Mouse (Mus musculus): ENCODE data around the gene Kcns1.
A peak's percentile ranks its signal among the peaks of the same experiment; 100 is the strongest.
"Not testable (repeated sequence)": the region's sequence is repeated elsewhere in the genome, so short reads cannot be mapped to it uniquely, and the experiment has no call there.

Gene Kcns1

DNA sequence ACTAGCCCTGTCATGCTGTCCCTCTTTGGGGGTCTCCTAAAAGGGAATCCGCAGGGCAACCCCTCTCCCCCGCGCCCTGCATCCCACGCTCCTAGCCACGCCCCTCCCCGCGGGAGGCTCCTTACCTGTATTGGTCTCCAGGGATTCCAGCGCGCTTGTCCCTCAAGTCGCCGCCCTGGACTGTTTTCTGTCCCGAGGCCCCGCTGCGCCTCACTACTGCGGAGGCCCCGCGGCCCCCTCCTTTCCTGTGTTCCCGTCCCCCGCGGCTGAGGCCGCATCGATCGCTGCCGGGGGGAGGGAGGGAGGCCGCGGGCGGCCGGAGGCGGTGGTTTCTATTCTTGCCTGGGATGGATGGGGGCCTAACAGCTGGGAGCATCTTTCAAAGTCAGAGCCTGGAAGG lies at the start of gene Kcns1:
Kcns1 (minus strand) TSS at position 212 of the 400 bp plus-strand sequence.
- DNase-seq = no peak

DNA sequence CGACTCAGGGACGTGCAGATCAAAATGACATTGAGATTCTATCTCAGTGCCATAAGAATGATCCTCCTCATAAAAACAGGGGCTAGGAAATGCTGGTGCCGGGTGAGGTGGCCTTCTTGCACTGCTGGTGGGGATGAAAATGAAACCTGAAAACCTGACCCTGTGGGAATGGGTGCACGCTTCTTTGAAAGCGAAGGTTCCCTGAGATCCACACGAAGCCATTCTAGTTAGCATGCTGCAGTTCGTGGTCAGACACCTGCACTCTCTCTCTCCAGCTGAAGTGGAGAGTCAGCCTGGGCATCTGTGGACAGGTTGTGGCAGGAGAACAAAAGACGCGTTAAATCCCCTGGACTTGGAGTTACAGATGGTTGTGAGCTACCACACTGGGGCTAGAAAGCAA lies 48.4 kb upstream of the Kcns1 start:
- DNase-seq = no peak

DNA sequence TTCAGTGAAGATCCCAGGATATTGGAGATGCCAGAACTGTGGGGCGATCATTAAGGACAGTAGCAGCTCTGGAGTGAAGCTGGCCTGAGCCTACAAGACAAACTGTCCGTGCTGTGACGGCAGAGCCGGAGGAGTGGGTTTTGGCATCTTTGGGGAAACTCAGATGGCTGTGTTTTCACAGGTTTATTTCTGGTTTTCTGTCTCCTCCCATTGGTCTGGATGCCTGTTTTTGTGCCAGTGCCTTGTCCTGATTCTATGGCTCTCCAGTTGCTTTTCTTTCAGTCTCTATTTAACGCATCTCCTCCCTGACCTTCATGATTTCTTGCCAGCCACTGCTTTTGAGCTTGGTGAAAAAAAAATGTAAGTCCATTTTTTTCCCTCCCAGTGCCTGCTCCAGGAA lies 41.8 kb upstream of the Kcns1 start:
- DNase-seq = no peak

DNA sequence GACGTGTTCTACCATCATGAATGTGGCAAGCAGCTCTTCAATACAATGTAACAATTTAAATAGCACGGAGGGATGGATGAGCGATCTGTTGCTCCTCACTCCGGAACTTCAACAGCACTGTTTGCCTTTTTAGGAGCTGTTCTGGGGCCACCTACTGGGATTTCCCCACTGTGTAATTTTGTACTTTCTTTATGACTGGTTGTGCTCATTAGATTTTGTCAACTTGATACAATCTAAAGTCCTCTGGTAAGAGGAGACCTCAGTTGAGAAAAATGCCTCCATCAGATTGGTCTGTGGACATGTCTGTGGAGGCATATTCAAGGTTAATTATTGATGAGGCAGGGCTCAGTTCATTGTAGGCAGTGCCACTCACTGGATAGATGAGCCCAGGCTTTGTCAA lies 40.0 kb upstream of the Kcns1 start:
- DNase-seq = no peak

DNA sequence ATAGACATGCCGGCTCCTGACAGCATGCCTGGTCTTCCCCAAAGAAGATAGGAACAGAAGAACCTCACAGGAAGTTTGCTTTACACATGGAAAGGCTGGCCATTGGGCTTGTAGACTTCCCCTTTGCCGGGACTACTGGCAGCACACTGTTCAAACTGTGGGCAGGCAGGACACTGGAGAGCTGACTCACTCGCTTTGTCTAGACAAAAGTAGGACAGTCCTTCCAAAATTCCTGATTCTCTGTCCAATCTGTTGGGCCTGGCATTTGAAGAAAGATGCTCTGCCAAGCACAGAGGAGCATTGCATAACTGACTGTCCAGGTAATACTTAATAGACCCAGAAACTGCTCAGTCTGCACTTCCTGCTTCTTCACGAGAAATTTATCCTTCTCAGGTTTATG lies 35.8 kb upstream of the Kcns1 start:
- DNase-seq = no peak

DNA sequence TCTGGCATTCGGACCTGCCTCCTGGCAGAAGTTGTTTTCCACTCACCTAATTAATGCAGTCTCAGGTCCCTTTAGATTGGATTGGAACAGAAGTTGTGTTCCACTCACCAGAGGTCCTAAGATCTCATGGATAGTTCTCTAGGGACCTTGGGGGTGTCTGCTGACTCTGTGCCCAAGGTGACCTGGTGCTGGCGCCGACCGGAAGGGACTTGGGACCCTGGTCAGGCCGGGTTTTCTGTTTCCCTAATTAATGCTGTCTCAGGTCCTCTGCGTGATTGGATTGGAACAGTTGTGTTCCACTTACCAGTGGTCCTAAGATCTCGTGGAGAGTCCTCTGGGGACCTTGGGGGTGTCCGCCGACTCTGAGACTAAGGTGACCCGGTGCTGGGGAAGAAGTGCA lies 35.1 kb upstream of the Kcns1 start:
- not testable (repeated sequence) for DNase-seq

DNA sequence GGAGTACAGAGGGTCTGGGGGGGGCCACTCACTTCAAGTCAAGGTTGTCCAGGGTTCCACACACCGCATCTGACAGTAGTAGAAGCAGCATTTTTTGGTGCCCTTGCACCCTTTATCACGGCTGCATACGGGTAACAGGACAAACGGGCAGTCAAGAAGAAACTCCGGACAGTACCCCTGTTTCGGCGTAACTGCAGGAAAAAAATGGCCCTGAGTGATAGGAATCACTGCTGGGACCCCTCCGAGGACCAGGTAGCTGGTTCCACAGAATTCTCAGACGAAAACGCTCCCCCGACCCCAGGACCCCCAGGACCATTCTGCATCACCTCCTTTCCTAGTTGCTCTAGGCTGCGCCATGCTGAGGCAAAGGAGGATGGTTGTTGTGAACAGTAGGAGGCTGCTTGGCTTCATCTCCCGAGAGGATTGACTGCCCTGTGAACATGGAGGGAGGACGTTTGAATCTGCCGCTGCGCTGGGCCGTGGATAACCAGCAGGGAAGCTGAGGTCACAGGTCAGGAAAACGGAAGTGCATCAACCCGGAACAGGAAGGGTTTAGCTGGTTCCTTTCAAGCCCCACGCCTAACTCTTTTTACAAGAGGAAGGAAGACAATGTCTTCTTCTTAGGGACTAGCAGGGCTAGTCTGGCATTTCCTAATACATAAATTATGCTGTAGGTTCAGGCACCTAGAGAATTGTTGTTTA lies 28.9 kb upstream of the Kcns1 start, which contains the start of gene Wfdc15a:
Wfdc15a (minus strand) TSS at position 505 of the 702 bp plus-strand sequence.
- no peak for DNase-seq

DNA sequence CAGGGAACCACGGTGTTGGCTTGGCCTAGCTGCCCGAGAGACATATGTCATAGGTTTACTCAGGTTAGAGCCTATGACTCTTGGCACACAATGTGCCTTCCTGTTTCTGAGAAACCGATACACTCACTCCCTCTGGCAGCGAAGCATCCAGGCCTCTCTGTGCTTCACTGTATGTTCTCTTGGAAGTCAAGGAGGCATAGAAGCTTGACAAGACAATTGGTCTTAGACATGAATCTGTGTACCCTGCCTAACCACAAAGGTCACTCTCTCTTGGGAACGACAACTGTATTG lies 25.7 kb upstream of the Kcns1 start:
- no peak for DNase-seq

DNA sequence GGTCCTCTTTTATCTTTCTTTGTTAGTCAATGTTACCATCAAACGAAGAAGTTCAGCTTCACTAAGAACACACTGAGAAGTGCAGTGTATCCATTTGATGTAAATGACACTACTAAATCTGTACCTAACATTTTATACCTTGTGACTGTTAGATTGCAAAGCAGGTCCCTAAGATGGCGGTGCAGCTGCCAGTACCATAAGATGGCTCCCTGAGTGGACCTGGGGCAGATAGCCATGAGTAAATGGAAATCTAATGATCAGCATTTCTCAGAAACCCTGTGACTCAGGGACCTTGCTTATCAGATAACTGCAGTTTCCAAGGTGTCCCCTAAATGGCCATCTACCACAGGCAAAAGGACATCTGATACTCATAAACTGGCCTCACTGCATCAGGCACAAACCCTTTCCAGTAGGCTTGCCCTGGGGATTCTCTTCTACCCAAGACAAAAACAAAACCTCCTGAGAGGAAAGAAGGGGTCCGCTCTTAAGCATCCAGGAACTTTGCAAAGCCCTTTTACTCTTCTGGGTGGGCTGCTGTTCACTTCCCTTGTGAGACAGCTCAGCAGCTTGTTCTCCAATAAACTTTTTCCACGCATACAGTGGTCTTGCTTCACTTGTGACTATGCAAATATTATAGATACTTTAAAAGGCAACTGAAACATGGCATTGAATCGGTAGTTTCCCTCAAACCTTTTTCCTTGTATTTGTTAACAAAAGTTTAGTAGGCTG lies 25.2 kb upstream of the Kcns1 start:
- DNase-seq = no peak

DNA sequence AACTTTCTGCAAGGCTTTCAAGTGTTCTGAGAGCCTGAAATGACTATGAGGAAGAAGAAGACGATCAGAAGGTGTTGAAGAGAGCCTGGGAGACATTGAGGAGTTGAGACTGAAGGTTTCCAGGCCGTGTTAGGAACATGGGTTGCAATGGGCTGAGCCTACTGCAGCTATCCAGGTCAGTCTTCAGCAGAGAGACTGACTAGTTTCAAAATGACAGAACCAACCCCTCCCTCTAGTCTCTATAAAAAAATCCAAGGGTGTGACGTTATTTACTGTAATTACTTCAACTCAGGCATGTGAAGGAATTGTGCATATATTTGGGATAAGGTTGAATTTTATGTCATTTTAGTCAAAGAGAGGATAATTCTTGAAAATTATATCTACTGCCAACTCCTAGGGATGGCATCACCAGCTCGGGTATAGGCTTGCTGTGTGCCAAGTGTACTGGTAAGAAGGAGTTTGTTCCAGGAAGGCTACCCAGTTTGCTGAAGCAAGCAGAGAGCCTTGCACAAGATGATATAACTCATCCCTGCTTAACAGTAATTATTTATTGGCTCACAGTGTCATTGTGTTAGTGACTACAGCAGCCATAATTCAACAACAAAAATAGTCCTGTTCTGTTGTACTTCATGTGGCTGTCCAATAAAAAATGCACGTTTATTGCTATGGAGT lies 24.2 kb upstream of the Kcns1 start:
- DNase-seq = no peak

DNA sequence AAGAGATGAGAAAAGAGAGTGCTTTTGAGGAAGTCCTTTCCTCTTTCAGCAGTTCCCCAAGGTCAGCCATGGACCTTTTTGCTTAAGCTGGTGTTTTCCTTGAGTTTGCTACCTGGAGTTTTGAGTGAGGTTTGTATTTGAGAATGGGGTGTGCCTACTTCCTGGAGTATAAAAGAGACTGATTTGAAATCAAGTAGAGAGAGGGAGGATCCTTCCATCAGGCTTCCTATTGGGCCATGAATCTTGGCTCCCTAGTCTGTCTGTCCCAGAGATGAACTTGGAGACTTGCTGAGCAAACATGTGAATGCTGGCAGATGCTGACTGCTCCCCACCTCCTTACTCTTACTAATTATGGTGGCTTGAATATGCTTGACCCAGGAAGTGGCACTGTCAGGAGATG lies 21.4 kb upstream of the Kcns1 start:
- no peak for DNase-seq

DNA sequence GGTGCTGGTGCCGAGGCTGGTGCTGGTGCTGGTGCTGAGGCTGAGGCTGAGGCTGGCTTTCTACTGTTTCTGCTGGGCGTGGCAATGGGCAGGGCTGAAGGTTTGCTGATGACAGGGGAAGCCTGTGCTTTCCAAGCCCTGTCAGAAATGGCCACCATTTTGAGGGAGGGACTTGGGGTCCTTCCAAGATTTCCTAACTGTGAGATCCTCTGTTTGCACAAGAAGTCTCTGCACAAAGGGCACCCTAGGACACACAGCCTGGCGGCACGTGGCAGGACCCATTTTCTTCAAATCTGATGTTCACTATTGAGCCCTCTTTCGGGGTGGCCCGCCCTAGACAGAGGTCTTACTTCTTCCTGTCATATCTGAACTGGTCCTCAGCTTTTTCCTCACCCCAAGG lies 19.7 kb upstream of the Kcns1 start, which contains the start of gene Wfdc12:
Wfdc12 (minus strand) TSS at position 33 of the 400 bp plus-strand sequence.
- DNase-seq = no peak

DNA sequence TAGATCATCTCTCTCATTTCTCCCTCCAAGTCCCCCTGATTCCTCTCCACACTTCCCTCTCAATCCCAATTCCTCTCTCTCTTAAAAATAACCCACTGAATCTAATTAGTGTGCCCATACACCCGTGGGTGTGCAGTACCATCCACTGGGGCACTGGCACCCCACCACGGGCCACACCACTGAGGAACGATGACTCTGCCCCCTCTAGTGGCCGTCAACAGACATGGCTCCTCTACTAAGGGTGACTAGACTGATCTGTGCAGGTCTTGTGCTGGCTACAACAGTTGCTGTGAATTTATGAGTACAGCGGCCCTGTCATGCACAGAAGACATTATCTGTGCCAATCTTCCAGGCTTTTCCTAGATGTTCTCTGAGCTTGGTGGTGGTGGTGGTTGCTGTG lies 17.8 kb upstream of the Kcns1 start:
- no peak for DNase-seq

DNA sequence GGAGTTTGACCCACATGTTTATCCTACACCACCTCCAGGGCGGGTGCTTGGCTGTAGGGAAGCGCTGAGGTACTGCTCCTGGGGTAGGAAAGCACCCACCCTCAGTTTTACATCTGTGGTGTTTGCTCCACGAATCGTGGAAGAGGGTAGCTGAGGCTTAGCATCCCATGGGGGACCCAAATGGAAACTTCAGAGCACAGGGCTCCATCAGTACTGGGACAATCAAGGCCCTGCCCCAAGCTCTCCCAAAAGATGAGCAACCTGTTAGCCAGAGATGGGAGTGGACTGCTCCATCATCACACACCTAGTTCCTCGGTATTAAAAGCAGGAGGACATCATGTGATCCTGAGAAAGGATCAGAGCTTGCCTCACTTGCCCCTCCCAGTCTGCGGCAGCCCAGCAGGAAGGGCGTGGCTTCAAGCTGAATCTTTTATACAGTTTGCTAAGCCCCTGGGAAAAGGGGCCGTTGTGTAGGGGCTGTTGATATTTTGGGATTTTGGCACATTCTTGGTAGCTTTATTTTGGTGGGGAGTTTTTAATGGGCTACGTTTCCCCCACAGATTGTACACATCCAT lies 13.3 kb upstream of the Kcns1 start:
- DNase-seq = no peak

DNA sequence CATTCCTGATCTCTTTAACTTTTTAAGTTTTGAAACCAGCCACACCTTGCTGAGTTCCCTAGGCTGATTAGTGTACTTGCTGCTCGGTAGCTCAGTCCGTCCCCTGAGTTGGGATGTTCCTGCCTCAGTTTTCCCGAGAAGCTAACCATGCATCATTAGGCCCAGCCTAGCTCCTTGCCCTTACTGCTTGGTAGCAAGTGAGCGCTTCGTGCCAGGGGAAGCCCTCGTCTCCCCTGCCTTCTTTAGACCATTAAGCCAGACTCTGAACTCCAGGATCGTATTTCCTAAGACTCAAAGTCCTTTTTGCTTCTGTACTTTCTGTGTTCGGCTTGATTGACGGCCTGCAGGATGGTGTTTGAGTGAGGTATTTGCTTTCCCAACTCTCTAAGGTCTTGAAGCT lies 12.4 kb upstream of the Kcns1 start:
- no peak for DNase-seq

DNA sequence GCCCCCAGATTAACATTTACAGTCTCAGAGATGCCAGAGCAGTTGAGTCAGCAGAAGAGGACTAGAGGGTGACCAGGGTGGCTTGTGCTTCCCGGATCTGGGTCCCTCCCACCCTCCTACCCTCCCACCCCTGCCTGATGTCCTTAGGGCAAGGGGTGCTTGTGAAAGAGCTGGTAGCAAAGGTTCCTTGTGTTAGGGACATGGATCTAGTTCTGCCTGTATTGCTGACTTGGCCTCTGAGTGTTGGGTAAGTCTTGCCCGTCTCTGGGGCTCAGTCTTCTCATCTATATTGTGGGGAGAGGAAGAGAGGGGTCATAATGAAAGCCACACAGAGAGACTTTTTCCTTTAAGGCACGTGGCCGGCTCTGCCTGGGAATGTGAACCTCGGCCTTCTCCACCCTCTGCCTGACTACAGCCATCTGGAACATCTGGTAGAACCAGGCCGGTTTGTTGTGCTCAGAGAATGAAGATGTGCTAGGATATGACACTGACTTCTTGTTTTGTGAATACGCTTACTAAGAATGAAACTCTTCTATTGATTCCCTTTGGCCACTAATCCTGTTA lies 11.9 kb upstream of the Kcns1 start, which contains the start of gene Wfdc5:
Wfdc5 (minus strand) TSS at position 51 of the 564 bp plus-strand sequence.
- no peak for DNase-seq

DNA sequence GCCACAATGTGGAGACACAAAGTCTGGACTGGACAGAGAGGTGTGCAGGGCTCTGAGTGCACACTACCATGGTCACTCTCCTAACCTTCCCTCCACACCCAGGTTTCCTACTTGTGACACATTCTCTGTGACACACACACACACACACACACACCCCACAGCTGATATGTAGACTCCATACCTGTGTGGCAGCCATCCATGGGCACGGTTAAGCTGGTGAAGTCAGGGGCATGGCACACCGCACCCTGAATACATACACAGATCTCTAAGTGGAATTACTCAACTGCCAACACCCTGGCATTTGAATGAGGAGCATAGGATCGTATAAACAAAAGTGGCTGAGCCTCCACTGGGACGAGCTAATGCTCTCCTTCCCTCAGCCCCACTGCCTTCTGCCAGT lies 9.9 kb upstream of the Kcns1 start:
- DNase-seq = no peak

DNA sequence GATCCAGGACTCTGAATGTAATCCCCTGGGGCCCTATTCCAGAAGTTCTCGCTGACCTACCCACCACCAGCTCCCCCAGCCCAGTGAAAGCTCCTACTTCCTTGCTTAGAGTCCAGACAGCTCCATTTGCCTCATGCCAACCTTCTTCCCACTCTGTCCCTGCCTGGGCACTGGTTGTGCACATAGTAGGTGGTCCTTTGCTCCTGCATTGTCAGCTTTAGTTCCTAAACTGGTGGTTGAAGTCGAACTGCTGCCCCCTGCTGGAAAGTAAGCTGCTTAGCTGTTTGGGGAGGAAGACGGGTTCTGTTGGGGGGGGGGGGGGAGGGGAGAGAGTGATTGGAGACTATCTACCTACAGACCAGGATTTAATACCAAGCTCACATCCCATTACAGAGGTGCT lies 9.2 kb upstream of the Kcns1 start:
- DNase-seq = no peak

DNA sequence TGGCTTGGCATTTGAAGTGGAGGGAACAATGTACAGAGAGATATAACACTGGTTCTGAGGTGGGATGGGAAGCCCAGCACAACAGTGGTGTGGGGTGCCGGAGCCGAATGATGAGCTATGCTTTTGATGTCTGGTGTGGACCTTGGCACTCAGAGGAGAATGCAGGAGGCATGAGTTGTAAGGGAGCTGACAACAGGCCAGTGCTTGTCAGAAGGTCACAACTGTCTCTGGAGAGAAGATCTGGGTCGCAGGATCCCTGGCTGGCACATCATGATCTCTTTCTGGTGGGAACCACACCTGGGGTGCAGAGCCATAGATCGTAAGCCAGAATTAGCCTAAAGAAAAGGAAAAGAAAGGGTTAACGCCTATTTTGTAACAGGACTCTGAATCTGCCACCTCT lies 6.9 kb upstream of the Kcns1 start:
- DNase-seq = no peak

DNA sequence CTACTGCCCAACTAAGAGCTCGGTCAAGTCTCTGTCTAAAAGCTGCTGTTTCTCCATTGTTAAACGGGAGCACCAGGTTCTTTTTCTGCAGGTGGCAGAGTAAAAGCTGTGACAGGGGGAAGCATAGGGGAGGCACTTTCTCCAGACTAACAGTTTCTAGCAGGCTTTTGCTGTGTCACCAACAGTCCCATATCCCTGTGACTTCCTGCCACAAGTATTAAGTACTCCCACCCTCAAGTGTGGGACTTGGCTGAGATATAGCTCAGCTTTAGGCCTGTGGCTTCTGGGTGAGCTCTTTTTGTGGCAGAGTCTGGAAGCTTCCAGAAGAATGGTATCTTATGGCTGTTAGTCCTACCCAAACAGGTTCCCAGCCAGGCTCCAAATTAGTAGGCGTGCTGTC lies 4.9 kb upstream of the Kcns1 start:
- no peak for DNase-seq

DNA sequence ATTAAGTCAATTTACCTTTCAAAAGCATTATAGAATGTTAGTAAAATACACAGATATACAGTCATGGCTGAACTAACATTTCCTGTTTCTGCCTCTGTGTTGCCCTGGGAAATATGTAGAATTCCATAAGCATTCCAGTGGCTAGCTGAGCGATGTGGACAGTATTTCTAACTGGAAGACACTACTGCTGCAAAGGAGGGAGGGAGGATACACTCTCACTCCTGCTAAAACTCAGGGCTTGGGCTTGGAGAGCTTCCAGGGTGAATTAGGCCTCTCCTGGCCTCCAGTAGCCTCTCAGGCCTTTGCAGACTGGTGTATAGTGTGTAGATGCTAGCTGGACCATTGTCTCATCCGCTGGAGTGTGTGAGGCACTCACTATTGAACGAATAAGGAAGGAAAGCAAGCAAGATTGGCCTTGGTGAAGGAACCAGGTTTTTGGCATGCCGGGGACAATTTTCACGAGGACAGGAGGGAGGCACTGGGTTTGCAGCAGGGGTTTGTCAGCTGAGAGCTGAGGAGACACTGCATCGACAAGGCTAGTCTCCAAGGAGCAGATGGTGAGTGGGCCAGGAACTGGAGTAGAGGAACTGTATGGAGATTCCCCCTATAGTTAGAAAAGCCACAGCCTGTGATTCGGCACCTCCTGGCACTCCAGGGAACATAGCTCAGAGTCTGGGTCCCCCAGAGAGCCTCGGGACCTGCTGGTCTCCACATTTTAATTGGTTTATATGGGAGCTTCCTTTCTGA lies 3.9 kb upstream of the Kcns1 start:
- peak; percentile 79 for DNase-seq

DNA sequence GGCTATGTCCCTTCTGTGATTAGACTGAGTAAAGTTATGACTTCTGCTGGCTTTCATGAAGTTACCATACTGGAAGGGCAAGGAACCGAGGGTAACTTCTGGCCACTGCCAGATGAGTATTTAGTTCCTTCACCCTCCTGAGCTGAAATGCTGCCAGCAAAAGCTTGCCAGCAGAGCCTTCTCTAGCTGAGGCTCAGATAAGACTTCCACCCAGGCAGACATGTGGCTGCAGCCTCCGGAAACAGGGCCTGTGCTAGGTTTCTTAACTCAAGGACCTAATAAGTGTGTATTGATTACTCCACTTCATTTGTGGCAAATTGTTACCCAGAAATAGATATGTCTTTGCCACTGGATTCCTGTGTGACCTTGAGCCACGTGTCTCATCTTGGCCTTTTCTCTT lies 2.5 kb upstream of the Kcns1 start:
- DNase-seq = no peak

DNA sequence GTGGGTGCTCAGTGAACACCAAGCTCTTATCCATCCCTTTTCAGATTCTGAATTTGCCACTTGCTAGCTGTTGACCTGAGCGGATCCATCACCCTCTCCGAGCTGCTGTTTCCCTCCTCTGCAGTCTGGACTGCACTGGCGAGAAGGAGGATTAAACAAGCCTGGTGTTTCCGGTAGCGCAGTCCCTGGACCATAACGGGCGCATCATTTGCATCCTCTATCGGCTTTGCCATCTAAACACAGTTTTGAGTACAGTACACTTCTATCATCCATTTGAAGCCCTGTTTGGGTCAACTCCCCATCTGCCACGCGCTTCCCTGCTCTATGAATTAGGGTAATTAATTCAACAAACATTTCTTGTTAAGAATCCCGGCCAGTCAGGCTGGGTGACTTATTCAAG lies 587 bp downstream of the Kcns1 start:
- DNase-seq = no peak
